Mouse (Mus musculus) c-Kit-positive CD71-positive TER-119-negative erythroid progenitor cells, embryonic 14.5 days (primary cell): ENCODE measurements around the gene Mmp14.

Experiments used
- DNase-seq: peaks from one replicate; pipeline ENCODE4 v3.0.0-alpha.2; 2013; ENCODE audit warnings: low read depth

Gene Mmp14

DNA sequence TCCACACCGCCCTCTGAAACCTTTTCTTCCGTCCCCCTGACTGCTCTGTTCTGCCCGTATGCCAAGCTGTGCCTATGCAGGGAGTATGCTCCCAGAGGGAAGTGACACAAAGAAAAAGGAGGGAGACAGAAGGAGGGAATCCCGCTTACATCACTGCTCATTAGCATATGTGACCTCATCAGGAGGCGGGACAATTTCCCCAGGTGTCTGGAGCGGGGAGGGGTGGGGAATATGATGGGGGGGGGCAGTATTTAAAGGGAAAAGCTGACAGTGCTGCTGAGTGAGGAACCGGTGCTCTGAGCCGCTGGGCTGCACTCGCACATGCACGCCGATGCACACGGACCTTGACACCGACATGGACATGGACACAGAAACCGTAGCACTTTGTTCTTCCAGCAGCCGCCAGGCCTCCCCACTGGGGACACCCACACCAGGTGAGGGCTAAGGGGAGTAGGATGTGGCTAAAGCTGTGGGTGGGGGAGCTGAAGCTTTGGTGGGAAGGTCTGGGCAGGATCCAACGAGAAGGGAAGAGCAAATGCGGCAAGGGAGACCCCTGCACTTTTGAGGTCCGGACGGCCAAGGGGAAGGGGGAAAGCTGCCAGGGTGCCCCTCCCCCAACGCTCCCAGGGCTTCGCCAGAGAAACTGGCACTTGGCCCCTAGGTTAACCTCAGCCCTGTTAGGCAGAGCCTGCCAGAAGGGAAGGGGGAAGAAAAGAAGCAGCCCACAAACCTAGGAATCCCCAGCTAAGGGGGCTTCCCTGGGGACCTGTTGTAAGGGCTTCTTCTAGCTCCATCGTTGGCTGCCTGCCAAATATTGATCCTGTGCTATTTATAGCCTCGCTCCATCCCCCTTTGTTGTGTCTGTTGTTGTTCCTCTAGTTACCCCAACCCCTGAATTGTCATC, 44.8 kb downstream of the Mmp14 start, which contains the start of gene Rem2:
Rem2 (plus strand) TSS at position 160 of the 904 bp plus-strand sequence.
- DNase-seq = no peak

DNA sequence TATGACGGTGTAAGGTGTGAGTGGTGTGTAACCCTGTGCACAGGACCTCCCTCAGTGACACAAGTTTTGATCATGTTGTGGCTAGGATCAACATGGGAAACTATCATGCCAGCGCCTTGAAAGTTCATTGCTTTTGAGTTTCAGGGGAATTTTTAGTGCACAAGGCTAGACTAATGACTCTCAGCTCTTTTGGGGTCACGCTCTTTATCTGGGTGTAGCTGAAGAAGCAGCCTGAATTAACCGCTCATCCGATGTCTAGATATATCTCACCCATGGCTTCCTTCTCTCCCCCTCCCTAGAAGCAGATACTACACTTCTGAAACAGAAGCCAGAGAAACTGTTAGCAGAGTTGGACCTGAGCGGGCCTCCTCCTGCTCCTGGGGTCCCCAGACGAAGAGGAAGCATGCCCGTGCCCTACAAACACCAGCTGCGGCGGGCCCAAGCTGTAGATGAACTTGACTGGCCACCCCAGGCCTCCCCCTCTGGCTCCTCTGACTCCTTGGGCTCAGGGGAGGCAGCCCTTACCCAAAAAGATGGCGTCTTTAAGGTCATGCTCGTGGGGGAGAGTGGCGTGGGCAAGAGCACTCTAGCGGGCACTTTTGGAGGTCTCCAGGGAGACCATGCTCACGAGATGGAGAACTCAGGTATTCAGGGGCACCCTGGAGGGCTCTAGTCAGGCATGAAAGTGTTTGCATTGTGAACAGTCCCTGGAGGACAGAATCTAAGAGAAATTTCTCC, 45.9 kb downstream of the Mmp14 start:
- DNase-seq = no peak

DNA sequence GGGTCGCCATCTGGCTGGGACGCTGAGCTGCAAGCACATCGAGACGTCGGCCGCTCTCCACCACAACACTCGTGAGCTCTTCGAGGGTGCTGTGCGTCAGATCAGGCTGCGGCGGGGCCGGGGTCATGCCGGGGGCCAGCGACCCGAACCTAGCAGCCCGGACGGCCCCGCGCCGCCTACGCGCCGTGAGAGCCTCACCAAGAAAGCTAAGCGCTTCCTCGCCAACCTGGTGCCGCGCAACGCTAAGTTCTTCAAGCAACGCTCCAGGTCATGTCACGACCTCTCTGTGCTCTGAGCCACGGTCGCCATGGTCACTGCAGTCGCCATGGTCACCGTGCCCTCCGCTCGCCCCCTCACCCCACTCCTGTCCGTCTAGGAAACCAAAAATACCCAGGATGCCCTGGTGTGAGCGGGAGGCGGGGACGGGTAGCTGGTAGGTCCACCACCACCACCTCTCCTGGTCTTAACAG, 48.1 kb downstream of the Mmp14 start:
- no peak for DNase-seq

DNA sequence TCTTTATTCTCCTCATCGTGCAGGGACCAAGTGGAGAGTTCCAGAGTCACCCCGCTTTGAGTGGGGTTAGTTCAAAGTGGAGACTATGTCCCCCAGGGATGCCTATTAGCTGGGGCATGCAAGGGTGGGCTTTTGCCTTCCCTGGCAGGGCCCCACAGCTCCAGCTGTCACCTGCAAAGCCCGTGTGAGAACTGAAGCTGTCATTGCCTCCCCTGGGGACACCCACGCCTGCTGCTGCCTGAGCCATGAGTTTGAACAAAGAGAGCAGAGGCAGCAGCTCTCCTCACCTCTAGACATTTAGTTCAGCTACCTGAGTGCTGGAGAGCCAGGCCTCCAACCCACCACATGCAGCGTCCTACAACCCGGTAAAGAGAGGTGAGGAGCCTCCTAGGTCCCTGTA, 49.3 kb downstream of the Mmp14 start:
- DNase-seq = no peak

DNA sequence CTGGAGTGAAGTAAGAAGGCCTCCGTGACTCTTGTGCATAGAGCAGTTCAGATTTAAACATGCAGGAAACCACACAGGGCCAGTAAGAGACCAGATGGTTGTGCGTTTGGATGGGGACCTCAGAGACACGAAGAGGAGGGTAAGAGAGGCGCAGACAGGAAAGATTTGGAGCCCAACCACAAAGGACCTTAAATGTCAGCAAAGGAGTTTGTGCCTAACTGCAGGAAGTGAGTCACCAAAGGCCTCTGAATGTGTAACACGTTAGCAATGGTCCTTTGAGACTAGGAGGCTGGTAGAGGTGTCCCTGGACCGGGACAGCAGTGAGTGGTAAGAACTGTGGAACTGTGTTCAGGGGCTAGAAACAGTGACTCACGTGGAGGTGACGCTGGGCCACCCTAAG, 50.0 kb downstream of the Mmp14 start:
- DNase-seq = no peak

DNA sequence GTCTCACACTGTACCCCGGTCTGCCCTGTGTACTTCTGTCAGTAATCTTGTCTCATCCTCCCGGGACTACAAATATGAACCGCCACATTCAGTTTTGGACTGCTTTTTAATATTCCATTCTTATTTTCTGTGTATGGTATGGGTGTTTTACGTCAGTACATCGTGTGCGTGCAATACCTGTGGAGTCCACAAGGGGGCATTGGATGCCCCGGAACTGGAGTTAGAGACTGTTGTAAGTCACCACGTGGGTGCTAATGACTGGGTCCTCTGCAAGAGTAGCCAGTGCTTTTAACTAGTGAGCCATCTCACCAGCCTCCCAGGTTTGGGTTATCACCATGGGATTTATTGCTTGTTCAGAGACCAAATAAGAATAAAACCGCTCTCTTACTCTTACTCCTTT, 51.1 kb downstream of the Mmp14 start:
- DNase-seq = peak; percentile 55

DNA sequence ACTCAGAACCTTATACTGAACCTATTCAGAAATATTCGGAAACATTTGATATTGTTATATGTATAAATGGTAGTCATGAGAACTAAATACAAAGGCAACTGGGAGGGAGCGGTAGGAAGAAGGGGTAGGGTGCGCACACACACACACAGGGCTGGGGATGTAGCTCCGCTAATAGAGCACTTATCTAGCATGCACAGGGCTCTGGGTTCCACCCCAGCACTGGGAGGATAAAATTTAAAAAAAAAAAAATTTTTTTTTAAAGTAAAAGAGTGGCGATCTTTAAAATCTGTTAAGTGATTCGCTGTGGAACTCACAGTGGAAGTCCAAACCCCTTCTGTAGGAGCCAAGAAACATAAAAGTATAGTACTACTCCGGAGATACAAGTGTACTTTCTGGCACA, 54.5 kb downstream of the Mmp14 start:
- DNase-seq = no peak

DNA sequence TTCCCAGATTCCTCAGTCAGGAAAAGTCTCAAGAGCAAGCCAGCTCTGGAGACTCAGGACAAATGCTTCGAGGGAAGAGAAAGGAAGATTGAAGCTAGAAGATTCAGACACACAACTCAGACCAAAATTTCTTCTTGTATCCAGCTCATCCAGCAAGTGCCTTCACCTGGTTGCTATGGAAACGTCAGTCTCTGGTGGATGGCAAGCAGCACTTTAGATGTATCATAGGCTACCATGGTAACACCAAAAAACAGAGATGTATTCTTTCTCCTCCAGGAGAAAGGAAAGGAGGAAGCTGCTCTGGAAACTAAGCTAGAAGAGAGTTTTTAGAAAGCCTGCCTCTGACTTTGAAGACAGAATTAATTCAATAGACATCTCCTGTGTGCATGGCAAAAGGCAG, 56.3 kb downstream of the Mmp14 start:
- DNase-seq = no peak

DNA sequence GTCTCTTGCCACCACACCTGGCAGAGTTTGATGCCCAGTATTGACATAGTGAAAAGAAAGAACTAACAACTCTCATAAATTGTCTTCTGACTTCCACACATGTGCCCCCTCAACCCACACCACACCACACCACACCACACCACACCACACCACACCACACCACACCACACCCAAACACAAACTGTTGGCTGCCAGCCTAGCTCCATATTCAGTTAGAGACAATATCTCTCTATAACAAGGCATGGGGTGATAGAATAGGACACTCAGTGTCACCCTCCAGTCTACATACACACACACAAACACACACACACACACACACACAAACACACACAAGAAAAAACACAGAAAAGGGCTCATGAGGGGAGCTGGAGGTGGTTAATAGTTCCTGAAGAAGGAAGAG, 56.9 kb downstream of the Mmp14 start:
- DNase-seq = no peak

DNA sequence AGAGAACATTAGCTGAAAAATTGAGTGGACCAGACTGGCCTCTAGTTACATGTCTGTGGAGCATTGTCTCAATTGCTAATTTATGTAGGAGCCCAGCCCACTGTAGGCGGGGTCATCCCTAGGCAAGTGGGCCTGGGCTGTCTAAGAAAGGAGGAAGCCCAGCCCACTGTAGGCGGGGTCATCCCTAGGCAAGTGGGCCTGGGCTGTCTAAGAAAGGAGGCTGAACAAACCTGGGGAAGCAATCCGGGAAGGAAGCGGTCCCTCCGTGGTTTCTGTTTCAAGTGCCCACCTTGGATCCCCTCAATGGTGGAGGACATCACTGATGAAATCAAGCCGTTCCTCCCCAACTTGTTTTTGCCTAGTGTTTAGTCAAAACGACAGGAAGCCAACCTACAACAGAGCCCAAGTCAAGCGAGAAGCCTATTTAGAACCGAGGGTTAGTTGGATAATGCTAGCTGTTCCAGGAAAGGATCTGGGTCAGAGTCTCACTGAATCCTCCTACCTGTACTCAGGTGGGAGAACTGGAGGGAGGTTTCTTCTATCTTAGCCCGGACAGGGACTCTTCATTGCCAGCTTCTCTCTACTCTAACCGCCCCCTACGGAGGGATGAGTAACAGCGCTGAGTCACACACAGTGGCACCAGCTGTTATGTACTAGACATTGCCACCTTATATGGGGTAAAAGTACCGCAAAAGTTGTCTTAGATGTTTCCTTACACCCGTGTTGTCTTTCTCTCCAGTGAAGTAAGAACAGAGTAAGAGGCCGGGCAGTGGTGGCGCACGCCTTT, 61.1 kb downstream of the Mmp14 start:
- DNase-seq = no peak

DNA sequence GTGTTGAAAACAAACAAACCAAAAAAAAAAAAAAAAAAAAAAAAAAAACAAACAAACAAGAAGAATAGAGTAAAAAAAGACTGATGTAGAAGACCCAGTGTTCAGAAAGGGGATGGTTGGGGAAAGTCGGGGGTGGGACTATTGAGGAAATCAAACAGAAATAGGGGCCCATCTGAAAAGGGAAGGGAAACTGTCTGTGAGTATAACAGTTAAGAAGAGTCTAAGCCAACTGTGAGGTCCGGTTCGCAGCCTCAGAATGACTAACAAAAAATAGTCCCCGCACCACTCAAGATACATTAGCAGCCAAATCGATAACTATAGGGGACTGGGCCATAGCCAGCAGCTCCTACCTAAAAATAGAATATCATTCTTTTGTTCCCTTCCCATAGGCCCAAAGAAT, 61.8 kb downstream of the Mmp14 start:
- no peak for DNase-seq

DNA sequence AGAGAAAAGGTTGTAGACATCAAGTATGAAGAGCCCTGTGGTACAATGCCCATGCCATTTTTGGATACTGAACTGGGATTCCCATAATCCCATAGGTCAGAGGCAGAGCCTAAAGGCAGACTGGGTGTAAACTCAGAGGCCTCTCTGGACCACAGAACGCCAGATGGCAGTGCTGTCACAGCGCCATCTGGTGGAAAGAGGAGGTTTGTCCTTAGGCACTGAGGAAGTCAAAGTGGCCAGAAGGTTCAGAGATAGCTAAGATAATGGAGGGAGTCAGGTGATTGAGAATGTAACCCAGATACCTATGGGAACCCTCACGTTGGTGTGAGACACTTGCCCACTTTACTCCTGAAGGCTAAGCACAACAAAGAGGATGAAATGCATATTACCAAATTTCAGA, 62.8 kb downstream of the Mmp14 start:
- DNase-seq = peak; percentile 74
